Mouse (Mus musculus): ENCODE data around the gene Erich3. TPM values are rescaled to one million over a fixed set of nuclear protein-coding genes. Genes with fewer than 3 reads are reported as not detected.

Erich3 gene
- total and polyA plus RNA-seq, 3 experiments: not detected

DNA sequence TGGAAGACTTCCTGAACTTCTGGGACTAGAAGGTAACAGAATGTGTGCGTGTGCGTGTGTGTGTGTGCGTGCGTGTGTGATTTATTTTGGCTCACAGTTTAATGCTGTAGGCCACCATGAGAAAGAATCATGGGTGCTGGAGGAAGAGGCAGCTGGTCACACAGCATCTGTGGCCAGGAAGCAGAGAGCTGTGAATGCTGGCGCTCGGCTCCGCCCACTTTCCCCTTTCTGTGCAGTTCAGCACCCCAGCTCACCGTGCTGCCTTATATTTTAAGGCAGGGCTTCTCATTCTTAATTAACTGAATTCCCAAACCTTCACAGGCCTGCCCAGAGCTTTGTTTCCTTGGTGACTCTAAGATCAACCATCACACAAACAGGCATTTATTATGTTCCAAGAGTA lies 9.7 kb downstream of the Erich3 start:
- H3K36me3 ChIP-seq (ENCODE audit: control insufficient read depth in 1 of 2, insufficient read depth in 2 of 2, low read length in 2 of 2): no peaks in the 10 kb centered on the region
- H3K27me3 ChIP-seq (ENCODE audit: control insufficient read depth in 1 of 2, insufficient read depth in 2 of 2, low read length in 2 of 2): no peaks in the 10 kb centered on the region; a peak in 1 of 4 replicates
- no peak overlapping the region for H3K27ac ChIP-seq (ENCODE audit: control insufficient read depth, low read depth, low read length)
- TF ChIP-seq POLR2AphosphoS2 (IDR thresholded peaks at IDR 0.05; ENCODE audit: low read length) (no peak), MXI1 (IDR thresholded peaks at IDR 0.05; ENCODE audit: low read depth, low read length) (no peak), E2F4 (IDR thresholded peaks at IDR 0.05; ENCODE audit: borderline replicate concordance, low read depth, low read length) (no peak), USF2 (IDR thresholded peaks at IDR 0.05; ENCODE audit: borderline replicate concordance in 1 of 2, insufficient read depth in 1 of 2, low read depth in 1 of 2, low read length in 2 of 2) (no peak), SMC3 (IDR thresholded peaks at IDR 0.05; ENCODE audit: low read depth, low read length) (no peak), MAX (IDR thresholded peaks at IDR 0.05; ENCODE audit: low read length) (no peak), CHD1 (IDR thresholded peaks at IDR 0.05; ENCODE audit: low read depth, low read length) (no peak)
- H3K9ac ChIP-seq (ENCODE audit: control insufficient read depth, low read depth, low read length, poor library complexity, severe bottlenecking): no peak overlapping the region
- H3K4me1 ChIP-seq (ENCODE audit: control insufficient read depth in 1 of 2, insufficient read depth in 2 of 2, low read length in 2 of 2): no peaks in the 10 kb centered on the region
- H3K79me2 ChIP-seq (ENCODE audit: control insufficient read depth, insufficient read depth, low read length, poor library complexity): no peaks in the 10 kb centered on the region
- no peaks in the 10 kb centered on the region for H3K9me3 ChIP-seq (replicated peaks; ENCODE audit: insufficient read depth, low read length)
- H3K4me3 ChIP-seq (ENCODE audit: control insufficient read depth in 1 of 2, insufficient read depth in 1 of 2, low read depth in 2 of 2, low read length in 2 of 2): no peak overlapping the region
- DNase-seq (ENCODE audit: low read depth, low spot score): no peak

DNA sequence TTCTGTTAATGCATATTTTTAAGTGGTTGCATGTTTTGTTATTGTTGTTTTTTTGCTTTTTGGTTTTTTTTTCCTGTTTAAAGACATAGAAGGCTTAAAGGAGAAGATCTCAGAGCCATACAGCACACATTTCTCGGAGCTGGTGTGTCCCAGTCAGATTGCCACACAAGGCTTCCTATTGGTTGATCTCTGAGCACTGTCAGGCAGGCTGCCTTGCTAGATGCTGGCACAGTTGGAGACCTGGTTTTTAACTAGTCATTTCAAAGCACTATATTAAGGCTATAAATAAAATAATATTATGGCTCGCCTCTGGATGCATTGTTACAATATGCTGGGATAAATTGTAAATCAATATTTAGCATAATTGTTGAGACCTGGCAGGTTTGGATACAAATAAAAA lies 18.9 kb downstream of the Erich3 start:
- H3K79me2 ChIP-seq (ENCODE audit: control insufficient read depth, insufficient read depth, low read length, poor library complexity): no peaks in the 10 kb centered on the region; the same call in 1 of the 2 replicates
- H3K4me1 ChIP-seq (ENCODE audit: control insufficient read depth in 1 of 2, insufficient read depth in 2 of 2, low read length in 2 of 2): no peaks in the 10 kb centered on the region
- no peak overlapping the region for H3K27ac ChIP-seq (ENCODE audit: control insufficient read depth, low read depth, low read length)
- H3K9me3 ChIP-seq (replicated peaks; ENCODE audit: insufficient read depth, low read length): no peaks in the 10 kb centered on the region
- H3K27me3 ChIP-seq (ENCODE audit: control insufficient read depth in 1 of 2, insufficient read depth in 2 of 2, low read length in 2 of 2): no peaks in the 10 kb centered on the region
- H3K36me3 ChIP-seq (ENCODE audit: control insufficient read depth in 1 of 2, insufficient read depth in 2 of 2, low read length in 2 of 2): no peaks in the 10 kb centered on the region
- H3K9ac ChIP-seq (ENCODE audit: control insufficient read depth, low read depth, low read length, poor library complexity, severe bottlenecking): no peak overlapping the region
- H3K4me3 ChIP-seq (ENCODE audit: control insufficient read depth in 1 of 2, insufficient read depth in 1 of 2, low read depth in 2 of 2, low read length in 2 of 2): no peak overlapping the region
- no peak for DNase-seq (ENCODE audit: low read depth, low spot score)
- no peak for TF ChIP-seq SIN3A (IDR thresholded peaks at IDR 0.05; ENCODE audit: low read length)
- TF ChIP-seq CHD1 (IDR thresholded peaks at IDR 0.05; ENCODE audit: low read depth, low read length): no peak
- no peak for TF ChIP-seq MAX (IDR thresholded peaks at IDR 0.05; ENCODE audit: low read length)
- TF ChIP-seq SMC3 (IDR thresholded peaks at IDR 0.05; ENCODE audit: low read depth, low read length): no peak
- no peak for TF ChIP-seq TCF12 (IDR thresholded peaks at IDR 0.05; ENCODE audit: low read depth, low read length)
- no peak for TF ChIP-seq MAFK (IDR thresholded peaks at IDR 0.05; ENCODE audit: borderline replicate concordance, low read depth, low read length)
- no peak for TF ChIP-seq KAT2A (conservative IDR thresholded peaks at IDR 0.05; ENCODE audit: low read depth, low read length)
- no peak for TF ChIP-seq CTCF (IDR thresholded peaks at IDR 0.05 in 2 of 3, conservative IDR thresholded peaks at IDR 0.05 in 1 of 3; ENCODE audit: control insufficient read depth in 1 of 3, insufficient read depth in 1 of 3, low read depth in 2 of 3, low read length in 3 of 3, poor library complexity in 1 of 3, severe bottlenecking in 1 of 3)
- no peak for TF ChIP-seq UBTF (IDR thresholded peaks at IDR 0.05; ENCODE audit: borderline replicate concordance, insufficient read depth, low read depth, low read length)

DNA sequence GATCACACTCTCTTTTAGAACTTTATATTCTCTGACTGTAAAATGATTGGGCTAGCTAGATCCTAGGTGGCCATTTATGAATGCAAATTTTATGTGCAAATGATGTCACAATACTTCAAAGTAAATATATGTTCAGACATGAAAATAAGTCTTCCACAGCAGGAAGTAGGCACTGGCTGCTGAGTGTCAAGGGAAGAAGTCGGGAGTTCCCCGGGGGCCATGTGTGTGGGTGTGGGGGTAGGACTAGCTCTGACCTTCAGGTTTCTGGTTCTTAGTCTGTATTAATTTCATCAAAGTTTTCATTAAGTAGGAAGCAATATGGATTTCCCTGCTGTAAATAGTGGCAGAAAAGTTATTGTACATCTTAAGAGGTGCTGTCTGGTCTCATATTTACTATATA lies 20.0 kb downstream of the Erich3 start:
- no peaks in the 10 kb centered on the region for H3K27me3 ChIP-seq (ENCODE audit: control insufficient read depth in 1 of 2, insufficient read depth in 2 of 2, low read length in 2 of 2)
- no peaks in the 10 kb centered on the region for H3K4me1 ChIP-seq (ENCODE audit: control insufficient read depth in 1 of 2, insufficient read depth in 2 of 2, low read length in 2 of 2)
- no peak overlapping the region for H3K4me3 ChIP-seq (ENCODE audit: control insufficient read depth in 1 of 2, insufficient read depth in 1 of 2, low read depth in 2 of 2, low read length in 2 of 2)
- H3K9me3 ChIP-seq (replicated peaks; ENCODE audit: insufficient read depth, low read length): no peaks in the 10 kb centered on the region
- H3K79me2 ChIP-seq (ENCODE audit: control insufficient read depth, insufficient read depth, low read length, poor library complexity): no peaks in the 10 kb centered on the region; the same call in 1 of the 2 replicates
- DNase-seq (ENCODE audit: low read depth, low spot score): no peak
- no peak overlapping the region for H3K27ac ChIP-seq (ENCODE audit: control insufficient read depth, low read depth, low read length)
- no peaks in the 10 kb centered on the region for H3K36me3 ChIP-seq (ENCODE audit: control insufficient read depth in 1 of 2, insufficient read depth in 2 of 2, low read length in 2 of 2)
- TF ChIP-seq SIN3A (IDR thresholded peaks at IDR 0.05; ENCODE audit: low read length) (no peak), MAFK (IDR thresholded peaks at IDR 0.05; ENCODE audit: borderline replicate concordance, low read depth, low read length) (no peak), JUND (IDR thresholded peaks at IDR 0.05; ENCODE audit: low read depth, low read length) (no peak), TAL1 (IDR thresholded peaks at IDR 0.05; ENCODE audit: low read length) (no peak)
- H3K9ac ChIP-seq (ENCODE audit: control insufficient read depth, low read depth, low read length, poor library complexity, severe bottlenecking): no peak overlapping the region

Measured in MEL (cell line).